Mouse (Mus musculus): Measurements from ENCODE around the gene Snrnp70.
A peak's percentile ranks its signal among the peaks of the same experiment; 100 is the strongest.
"Not testable (repeated sequence)": the region's sequence is repeated elsewhere in the genome, so short reads cannot be mapped to it uniquely, and the experiment has no call there.

The Snrnp70 gene

GRCm38 (mm10) chr7:45366652-45367019, 28.9 kb downstream of the Snrnp70 start, which contains the start of gene Ppfia3:
Ppfia3 (minus strand) TSS chr7:45367019.
- DNase-seq = peak; percentile 11

GRCm38 (mm10) chr7:45365742-45366651, 29.5 kb downstream of the Snrnp70 start:
- no peak for DNase-seq

GRCm38 (mm10) chr7:45363983-45364382, 31.6 kb downstream of the Snrnp70 start:
- DNase-seq = no peak

GRCm38 (mm10) chr7:45362801-45363200, 32.7 kb downstream of the Snrnp70 start:
- peak; percentile 58 for DNase-seq

DNA sequence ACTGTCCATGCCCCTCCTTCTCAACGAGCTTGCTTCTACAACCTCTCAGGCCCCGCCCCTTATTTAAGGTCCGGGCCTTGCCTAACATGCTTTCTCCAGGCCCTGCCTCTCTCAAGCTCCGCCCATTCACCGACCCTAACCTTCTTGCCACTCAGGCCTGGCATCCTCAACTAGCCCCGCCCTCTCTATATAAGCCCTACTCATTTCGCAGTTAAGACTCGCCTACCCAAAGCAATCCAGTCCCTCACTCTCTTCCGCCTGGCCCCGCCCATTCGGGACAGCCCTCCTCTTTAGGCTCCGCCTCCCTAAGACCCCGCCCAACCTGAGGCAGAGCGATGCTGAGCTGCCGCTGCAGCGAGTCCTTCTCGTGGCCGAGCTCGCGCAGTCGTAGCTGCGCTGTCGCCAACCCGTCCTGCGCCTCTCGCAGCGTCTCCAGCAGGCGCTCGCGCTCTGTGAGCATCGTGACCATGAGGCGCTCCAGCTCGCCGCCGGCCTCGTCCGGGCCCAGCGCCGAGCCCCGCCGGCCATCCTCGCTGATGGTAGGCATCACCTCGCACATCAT, 34.2 kb downstream of the Snrnp70 start:
- peak; percentile 74 for DNase-seq

GRCm38 (mm10) chr7:45360404-45361125, 35.0 kb downstream of the Snrnp70 start:
- no peak for DNase-seq

GRCm38 (mm10) chr7:45359081-45359480, 36.5 kb downstream of the Snrnp70 start:
- DNase-seq = not testable (repeated sequence)

DNA sequence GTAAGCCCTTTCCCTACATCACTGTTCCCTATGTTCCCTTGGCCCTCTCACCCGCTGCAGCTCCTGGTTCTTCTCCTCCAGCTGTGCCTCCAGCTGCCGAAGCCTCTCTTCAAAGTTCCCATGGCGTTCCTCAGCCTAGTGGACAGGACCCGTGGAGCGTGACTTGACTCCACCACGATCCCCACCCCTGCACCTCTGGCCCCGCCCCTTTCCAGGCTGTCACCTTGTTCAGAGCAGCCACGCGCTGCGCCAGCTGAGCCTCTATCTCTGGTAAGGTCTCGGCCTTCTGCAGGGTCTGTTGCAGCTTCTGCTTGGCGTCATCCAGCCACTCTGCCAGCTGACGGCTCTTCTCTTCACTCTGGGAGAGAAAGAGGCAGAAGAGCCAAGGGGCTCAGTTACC, 39.5 kb downstream of the Snrnp70 start:
- DNase-seq = no peak

GRCm38 (mm10) chr7:45355318-45356020, 40.1 kb downstream of the Snrnp70 start:
- no peak for DNase-seq

GRCm38 (mm10) chr7:45353041-45353440, 42.5 kb downstream of the Snrnp70 start:
- DNase-seq = no peak

DNA sequence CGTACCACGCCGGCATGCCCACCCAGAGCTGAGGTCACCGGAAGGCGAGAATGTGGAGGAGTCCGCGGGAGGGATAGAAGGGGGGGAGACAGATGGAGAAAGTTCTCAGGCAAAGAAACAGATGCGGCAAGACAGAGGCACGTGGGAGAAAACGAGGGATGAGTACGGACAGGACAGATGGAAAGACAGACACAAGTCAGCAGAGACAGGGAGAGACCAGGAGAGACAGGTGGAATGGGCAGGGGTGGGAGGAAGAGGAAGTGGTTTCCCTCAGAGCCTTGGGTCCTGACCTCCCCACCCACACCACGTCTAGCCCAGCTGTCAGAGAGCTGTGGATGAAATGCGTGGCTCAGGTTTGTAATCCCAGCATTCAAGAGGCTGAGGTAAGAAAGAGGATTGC, 48.6 kb downstream of the Snrnp70 start:
- DNase-seq = no peak

- DNase-seq = peak; percentile 32
Observed at GRCm38 (mm10) chr7:45343543-45343942, 52.0 kb downstream of the Snrnp70 start.

DNA sequence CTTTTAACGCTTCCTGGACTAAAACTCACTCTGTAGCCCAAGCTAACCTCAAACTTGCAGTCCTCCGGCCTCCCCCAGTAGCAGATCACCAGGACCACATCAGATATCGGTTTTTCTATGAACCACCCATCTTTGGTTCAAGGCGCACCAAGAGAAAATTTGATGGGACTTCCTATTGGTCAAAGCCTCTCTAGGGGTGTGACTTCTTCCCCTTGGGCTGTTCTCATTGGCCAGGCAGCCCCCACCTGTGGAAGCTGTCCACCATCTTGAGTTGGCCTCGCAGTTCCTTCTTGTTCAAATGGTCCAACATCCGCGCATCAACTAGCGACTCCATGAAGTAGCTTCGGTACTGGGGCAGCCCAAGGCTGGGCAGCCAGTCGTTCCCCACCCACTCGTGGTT, 53.5 kb downstream of the Snrnp70 start:
- DNase-seq = no peak

DNA sequence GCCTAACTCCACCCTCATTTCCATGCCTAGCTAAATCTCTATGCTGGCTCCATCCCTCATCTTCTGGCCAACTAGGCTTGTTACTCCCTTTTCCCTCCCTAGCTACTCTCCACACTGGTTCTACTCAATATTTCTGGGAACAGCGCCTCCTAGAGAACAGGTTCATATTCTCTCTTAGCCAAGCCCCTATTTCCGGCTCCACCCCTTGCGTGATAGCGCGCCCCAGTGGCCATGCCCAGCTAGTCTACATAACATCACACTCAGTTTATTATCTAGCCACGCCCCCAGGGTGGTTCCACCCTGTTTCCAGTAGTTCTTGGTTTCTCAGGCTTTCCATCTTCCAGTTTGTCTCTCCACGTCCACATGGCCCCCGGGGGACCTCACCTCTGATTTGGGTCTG, 54.2 kb downstream of the Snrnp70 start:
- DNase-seq = peak; percentile 74

GRCm38 (mm10) chr7:45340669-45341068, 54.9 kb downstream of the Snrnp70 start:
- DNase-seq = no peak

GRCm38 (mm10) chr7:45340066-45340442, 55.5 kb downstream of the Snrnp70 start:
- no peak for DNase-seq

- peak; percentile 27 for DNase-seq
Observed at GRCm38 (mm10) chr7:45339410-45340065, 56.0 kb downstream of the Snrnp70 start.

- DNase-seq = peak; percentile 37
Observed at GRCm38 (mm10) chr7:45338161-45338911, 57.2 kb downstream of the Snrnp70 start.

GRCm38 (mm10) chr7:45337469-45337868, 58.1 kb downstream of the Snrnp70 start:
- no peak for DNase-seq

GRCm38 (mm10) chr7:45336319-45336718, 59.2 kb downstream of the Snrnp70 start:
- DNase-seq = no peak

- DNase-seq = no peak
Observed at GRCm38 (mm10) chr7:45335056-45335455, 60.5 kb downstream of the Snrnp70 start, which contains the start of gene Hrc. Hrc (plus strand) TSS chr7:45335290.

DNA sequence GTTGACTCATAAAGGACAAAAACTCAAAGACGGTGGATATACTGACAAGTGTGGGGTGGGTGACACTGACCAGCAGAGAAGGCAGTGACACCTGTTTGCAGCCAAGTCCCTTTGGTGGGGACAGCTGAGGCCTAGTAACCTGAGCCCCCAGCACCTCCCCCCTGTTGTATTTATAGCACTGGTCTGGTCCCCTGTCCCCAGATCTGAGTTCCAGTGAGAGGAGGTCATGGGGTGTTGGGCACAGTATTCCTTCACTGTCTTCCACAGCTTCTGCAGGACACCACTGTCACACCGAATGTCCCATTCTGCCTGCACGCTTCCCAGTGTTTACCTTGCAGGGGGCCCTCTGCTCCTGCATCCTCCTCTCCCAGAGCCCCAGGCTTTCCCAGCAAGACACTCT, 60.9 kb downstream of the Snrnp70 start:
- no peak for DNase-seq

Measured in thymus, postnatal 25 days (tissue).